In the genomic region with DNA sequence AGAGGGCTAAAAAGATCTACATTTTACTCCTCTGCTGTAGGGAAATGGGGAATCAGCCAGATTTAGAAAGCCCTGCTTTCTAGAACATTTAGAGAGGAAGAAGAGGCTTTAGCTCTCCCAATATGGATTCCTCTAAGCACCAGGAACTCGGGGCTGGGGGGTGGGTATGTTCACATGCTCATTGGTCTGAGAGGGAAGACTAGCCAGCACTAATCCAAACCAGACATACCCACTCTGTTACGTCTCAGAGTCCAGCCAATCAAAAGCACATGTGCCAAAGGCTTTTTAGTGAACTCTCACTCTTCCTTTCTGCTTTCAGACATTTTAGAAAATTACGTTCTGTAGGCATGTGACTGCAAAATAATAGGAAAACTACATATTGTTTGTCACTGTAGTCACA, we compare ENCODE assay signal across 8 mouse cellular contexts. TPM values are rescaled to one million over a fixed set of nuclear protein-coding genes. Genes with fewer than 3 reads are reported as not detected.
DNase-seq lines count a peak whose midpoint lies in the region; ATAC-seq and TF ChIP-seq lines count a peak whose summit lies in the region.

No protein-coding gene starts in this region.

- H3K36me3 ChIP-seq in heart, embryonic 14.5 days (ENCODE audit: control insufficient read depth, insufficient read depth, low read length), result peaks cover 26% of the 10 kb centered on the region
- peaks cover under 1 to 16% of the 10 kb centered on the region in 2 experiments; a peak in 3 of 4 replicates for H3K36me3 ChIP-seq in MEL (ENCODE audit: control insufficient read depth in 1 of 2, insufficient read depth in 2 of 2, low read length in 2 of 2)
- no peaks in the 10 kb centered on the region for H3K36me3 ChIP-seq in forebrain, postnatal 0 days (ENCODE audit: insufficient read depth)

- no peak for TF ChIP-seq POLR2A in MEL (IDR thresholded peaks at IDR 0.05; ENCODE audit: control insufficient read depth in 1 of 2, insufficient read depth in 1 of 2, low read depth in 1 of 2, low read length in 2 of 2, poor library complexity in 1 of 2)

- TF ChIP-seq CTCF in MEL (IDR thresholded peaks at IDR 0.05 in 2 of 3, conservative IDR thresholded peaks at IDR 0.05 in 1 of 3; ENCODE audit: control insufficient read depth in 1 of 3, insufficient read depth in 1 of 3, low read depth in 2 of 3, low read length in 3 of 3, poor library complexity in 1 of 3, severe bottlenecking in 1 of 3), result no peak
- no peak for TF ChIP-seq CTCF in forebrain, postnatal 0 days (IDR thresholded peaks at IDR 0.05; ENCODE audit: low read depth)

- H3K4me2 ChIP-seq in heart, embryonic 14.5 days (ENCODE audit: low read length), result peak overlapping the region; percentile 66
- peak overlapping the region; percentile 54 for H3K4me2 ChIP-seq in forebrain, postnatal 0 days (ENCODE audit: low read depth)

- no peaks in the 10 kb centered on the region for H3K9me3 ChIP-seq in heart, embryonic 14.5 days (ENCODE audit: control insufficient read depth, low read length)
- H3K9me3 ChIP-seq in MEL (replicated peaks; ENCODE audit: insufficient read depth, low read length), result no peaks in the 10 kb centered on the region
- no peaks in the 10 kb centered on the region for H3K9me3 ChIP-seq in forebrain, postnatal 0 days (ENCODE audit: low read length)

- peaks cover 0 to 4% of the 10 kb centered on the region in 2 experiments; a peak in 1 of 4 replicates for H3K4me1 ChIP-seq in heart, embryonic 14.5 days (ENCODE audit: control insufficient read depth in 2 of 2, insufficient read depth in 2 of 2, low read length in 2 of 2)
- peaks cover 2 to 10% of the 10 kb centered on the region in 2 experiments; a peak in 3 of 4 replicates for H3K4me1 ChIP-seq in MEL (ENCODE audit: control insufficient read depth in 1 of 2, insufficient read depth in 2 of 2, low read length in 2 of 2)
- H3K4me1 ChIP-seq in forebrain, postnatal 0 days (ENCODE audit: insufficient read depth), result peaks cover 6% of the 10 kb centered on the region; the same call in 1 of the 2 replicates

- TF ChIP-seq EP300 in MEL (IDR thresholded peaks at IDR 0.05; ENCODE audit: low read depth in 1 of 2, low read length in 2 of 2), result no peak

- peak overlapping the region in 1 of 2 experiments; percentile 66; a peak in 2 of 4 replicates for H3K4me3 ChIP-seq in heart, embryonic 14.5 days (ENCODE audit: control insufficient read depth in 1 of 2, insufficient read depth in 1 of 2, low read depth in 1 of 2, low read length in 2 of 2)
- peak overlapping the region; percentile 88 to 92; a peak in 3 of 4 replicates for H3K4me3 ChIP-seq in MEL (ENCODE audit: control insufficient read depth in 1 of 2, insufficient read depth in 1 of 2, low read depth in 2 of 2, low read length in 2 of 2)
- peak overlapping the region; percentile 59 for H3K4me3 ChIP-seq in forebrain, postnatal 0 days (ENCODE audit: low read depth, low read length)

- no peak overlapping the region for H3K27ac ChIP-seq in heart, embryonic 14.5 days (replicated peaks in 1 of 2; ENCODE audit: control insufficient read depth in 1 of 2, insufficient read depth in 1 of 2, low read depth in 2 of 2, low read length in 2 of 2)
- H3K27ac ChIP-seq in MEL (ENCODE audit: control insufficient read depth, low read depth, low read length), result no peak overlapping the region
- no peak overlapping the region for H3K27ac ChIP-seq in forebrain, postnatal 0 days (ENCODE audit: low read depth, low read length)

- no peak for TF ChIP-seq RAD21 in MEL (IDR thresholded peaks at IDR 0.05; ENCODE audit: low read depth, low read length)

- DNase-seq in heart, adult 11 months, result no peak
- no peak for DNase-seq in MEL (ENCODE audit: low read depth, low spot score)
- no peak for DNase-seq in forebrain, postnatal 0 days
- no peak for DNase-seq in cerebellum, postnatal 4 days (ENCODE audit: low spot score in 2 of 2)
- DNase-seq in left cerebral cortex, adult 9 months (ENCODE audit: low spot score in 2 of 2), result no peak
- no peak for DNase-seq in spleen, postnatal 10 days (ENCODE audit: low spot score in 2 of 2)

- no peak for ATAC-seq in heart, embryonic 14.5 days (ENCODE audit: insufficient number of reproducible peaks, insufficient read depth, low FRiP score, low read depth)
- no peak for ATAC-seq in forebrain, postnatal 0 days
- ATAC-seq in megakaryocyte-erythroid progenitor cell, adult 5-6 weeks (replicated peaks; ENCODE audit: low FRiP score, low TSS enrichment, poor library complexity, severe bottlenecking), result peak; percentile 28; the same call in 1 of the 2 replicates

- 45% methylated on average over 3 of the region's 3 CpGs for WGBS in heart, embryonic 14.5 days
- WGBS in forebrain, postnatal 0 days, result 37% methylated on average over 3 of the region's 3 CpGs

- no peaks in the 10 kb centered on the region for H3K27me3 ChIP-seq in heart, embryonic 14.5 days (ENCODE audit: control insufficient read depth, insufficient read depth, low read length)
- H3K27me3 ChIP-seq in MEL (ENCODE audit: control insufficient read depth in 1 of 2, insufficient read depth in 2 of 2, low read length in 2 of 2), result no peaks in the 10 kb centered on the region
- H3K27me3 ChIP-seq in forebrain, postnatal 0 days (ENCODE audit: insufficient read depth, low read length), result no peaks in the 10 kb centered on the region

- H3K9ac ChIP-seq in heart, embryonic 14.5 days (ENCODE audit: low read length), result peak overlapping the region; percentile 86; the same call in 1 of the 2 replicates
- H3K9ac ChIP-seq in MEL (ENCODE audit: control insufficient read depth, low read depth, low read length, poor library complexity, severe bottlenecking), result peak overlapping the region; percentile 85; the same call in 1 of the 2 replicates
- peak overlapping the region; percentile 86 for H3K9ac ChIP-seq in forebrain, postnatal 0 days

- H3K79me2 ChIP-seq in MEL (ENCODE audit: control insufficient read depth, insufficient read depth, low read length, poor library complexity), result peaks cover 14% of the 10 kb centered on the region

TF ChIP-seq in MEL, 35 proteins besides CTCF, POLR2A, EP300 and RAD21:
- TF ChIP-seq MYC (IDR thresholded peaks at IDR 0.05; ENCODE audit: low read depth, low read length), result no peak
- TF ChIP-seq NRF1 (IDR thresholded peaks at IDR 0.05; ENCODE audit: insufficient read depth, low read depth, low read length, poor library complexity, severe bottlenecking), result no peak
- no peak for TF ChIP-seq POLR2AphosphoS5 (IDR thresholded peaks at IDR 0.05; ENCODE audit: borderline replicate concordance, low read depth, low read length)
- no peak for TF ChIP-seq NELFE (IDR thresholded peaks at IDR 0.05; ENCODE audit: low read depth, low read length)
- no peak for TF ChIP-seq GABPA (IDR thresholded peaks at IDR 0.05; ENCODE audit: low read depth, low read length)
- no peak for TF ChIP-seq MXI1 (IDR thresholded peaks at IDR 0.05; ENCODE audit: low read depth, low read length)
- no peak for TF ChIP-seq MEF2A (IDR thresholded peaks at IDR 0.05; ENCODE audit: extremely low read depth, insufficient replicate concordance, low read depth, low read length, poor library complexity, severe bottlenecking)
- no peak for TF ChIP-seq GATA1 (IDR thresholded peaks at IDR 0.05; ENCODE audit: low read depth, low read length)
TF ChIP-seq in MEL: peak in this region for 0.

RNA-seq across cellular contexts. Expression of a gene that starts 1.6 kb away (rescaled TPM):
- 125 and 131 TPM in 2 replicates for polyA plus RNA-seq in heart, embryonic 14.5 days (2014; fragmentation: Nextera tagmentation; extraction: Ambion mirVana)
- total RNA-seq in MEL (2012; rRNA removed), result 92.7 and 97.1 TPM in 2 replicates
- polyA plus RNA-seq in MEL (2012; ENCODE audit: insufficient read depth in 1 of 2, insufficient read length in 2 of 2, low read depth in 1 of 2, low replicate concordance in 2 of 2, missing spikeins in 1 of 2), result 10 to 100 TPM; 78.9 to 88.3 TPM
- total RNA-seq in forebrain, postnatal 0 days (2014; rRNA removed), result 484 and 488 TPM in 2 replicates
- polyA plus RNA-seq in forebrain, postnatal 0 days (2015; fragmentation: Nextera tagmentation; extraction: Ambion mirVana), result 573 and 690 TPM in 2 replicates
- total RNA-seq in megakaryocyte-erythroid progenitor cell, adult 5-6 weeks (2014; fragmentation: Nextera tagmentation), result 74.8 and 75.4 TPM in 2 replicates
- total RNA-seq in megakaryocyte-erythroid progenitor cell, adult 5-6 weeks (2017), result 80.5 and 109 TPM in 2 replicates

RNA-seq across cellular contexts. Expression of a gene that starts 45.5 kb away (rescaled TPM):
- 1.5 and 2.0 TPM in 2 replicates for polyA plus RNA-seq in heart, embryonic 14.5 days (2014; fragmentation: Nextera tagmentation; extraction: Ambion mirVana)
- total RNA-seq in MEL (2012; rRNA removed), result 1.3 TPM in 2 replicates
- polyA plus RNA-seq in MEL (2012; ENCODE audit: insufficient read depth in 1 of 2, insufficient read length in 2 of 2, low read depth in 1 of 2, low replicate concordance in 2 of 2, missing spikeins in 1 of 2), result 1 to 10 TPM in 1 of 2 experiments, not detected in 1; 1.6 TPM
- total RNA-seq in forebrain, postnatal 0 days (2014; rRNA removed), result 8.6 and 13.0 TPM in 2 replicates
- polyA plus RNA-seq in forebrain, postnatal 0 days (2015; fragmentation: Nextera tagmentation; extraction: Ambion mirVana), result 2.4 and 3.7 TPM in 2 replicates
- 2.1 and 2.6 TPM in 2 replicates for total RNA-seq in megakaryocyte-erythroid progenitor cell, adult 5-6 weeks (2014; fragmentation: Nextera tagmentation)
- 6.8 and 11.8 TPM in 2 replicates for total RNA-seq in megakaryocyte-erythroid progenitor cell, adult 5-6 weeks (2017)
